Mouse (Mus musculus) hindbrain, postnatal 0 days (tissue): ENCODE results near the gene Terf2. TPM values are rescaled to one million over a fixed set of nuclear protein-coding genes. Genes with fewer than 3 reads are reported as not detected.
A peak's percentile ranks its signal among the peaks of the same experiment; 100 is the strongest.

ENCODE experiments used
- ATAC-seq: fragments of 200-750 bp; cut with Nextera tagmentation; 2 replicates; pipeline ENCODE4 v1.8.0; 2017; ENCODE audit warnings: mild to moderate bottlenecking, moderate TSS enrichment, moderate library complexity
- DNase-seq: peaks from one replicate; pipeline ENCODE4 v3.0.0-alpha.2; 2015; ENCODE audit warnings: low spot score
- H3K27ac ChIP-seq: fragments of 300-500 bp; sonication (generic); 2 replicates; pipeline ENCODE4 v1.5.1; 2014; ENCODE audit warnings: mild to moderate bottlenecking
- H3K27me3 ChIP-seq: fragments of 300-500 bp; sonication (generic); 2 replicates; pipeline ENCODE4 v1.6.1; 2014; ENCODE audit warnings: low read length, mixed read lengths; ENCODE audit not compliant: insufficient read depth
- H3K36me3 ChIP-seq: fragments of 300-500 bp; sonication (generic); 2 replicates; pipeline ENCODE4 v1.6.1; 2014; ENCODE audit warnings: low read length, mixed read lengths; ENCODE audit not compliant: insufficient read depth
- H3K4me1 ChIP-seq: fragments of 300-500 bp; sonication (generic); 2 replicates; pipeline ENCODE4 v1.6.1; 2014; ENCODE audit warnings: antibody characterized with exemption, low read length, mixed read lengths; ENCODE audit not compliant: insufficient read depth
- H3K4me2 ChIP-seq: fragments of 300-500 bp; sonication (generic); 2 replicates; pipeline ENCODE4 v1.6.1; 2014; ENCODE audit warnings: low read depth, mild to moderate bottlenecking, low read length, moderate library complexity, mixed read lengths
- H3K4me3 ChIP-seq: fragments of 300-500 bp; sonication (generic); 2 replicates; pipeline ENCODE4 v1.5.1; 2014; ENCODE audit warnings: low read length
- H3K9ac ChIP-seq: fragments of 300-500 bp; sonication (generic); replicated peaks from 2 replicates; pipeline ENCODE4 v1.6.1; 2014; ENCODE audit warnings: mild to moderate bottlenecking, low read length, moderate library complexity, mixed read lengths
- H3K9me3 ChIP-seq: fragments of 300-500 bp; sonication (generic); 2 replicates; pipeline ENCODE4 v1.6.1; 2016; ENCODE audit warnings: low read length, mixed read lengths
- CTCF ChIP-seq: IDR thresholded peaks from 2 replicates; pipeline ENCODE4 v1.5.1; 2016; ENCODE audit warnings: antibody characterized with exemption, control low read depth, low read depth
- WGBS: fragments of 180-500 bp; shearing (Covaris S2); extraction: QIAGEN DNeasy Blood & Tissue Kit; methylation state at CpG from one replicate; pipeline ENCODE4 v1.1.7; 2014; 5-methylcytosine and 5-hydroxymethylcytosine counted together
- polyA plus RNA-seq: library from polyadenylated mRNA; unstranded; fragments of >200 nt; fragmentation: Nextera tagmentation; extraction: Ambion mirVana; gene quantifications from 2 replicates; pipeline ENCODE4 v1.2.1, GENCODE M21; 2015
- total RNA-seq: library from RNA; depleted of rRNA; stranded (reverse); fragments of >200 nt; gene quantifications from 2 replicates; pipeline ENCODE4 v1.2.3, GENCODE M21; 2014

Gene Terf2
- total and polyA plus RNA-seq, 2 experiments from 2014 or later = 15.5 to 23.2 TPM

DNA sequence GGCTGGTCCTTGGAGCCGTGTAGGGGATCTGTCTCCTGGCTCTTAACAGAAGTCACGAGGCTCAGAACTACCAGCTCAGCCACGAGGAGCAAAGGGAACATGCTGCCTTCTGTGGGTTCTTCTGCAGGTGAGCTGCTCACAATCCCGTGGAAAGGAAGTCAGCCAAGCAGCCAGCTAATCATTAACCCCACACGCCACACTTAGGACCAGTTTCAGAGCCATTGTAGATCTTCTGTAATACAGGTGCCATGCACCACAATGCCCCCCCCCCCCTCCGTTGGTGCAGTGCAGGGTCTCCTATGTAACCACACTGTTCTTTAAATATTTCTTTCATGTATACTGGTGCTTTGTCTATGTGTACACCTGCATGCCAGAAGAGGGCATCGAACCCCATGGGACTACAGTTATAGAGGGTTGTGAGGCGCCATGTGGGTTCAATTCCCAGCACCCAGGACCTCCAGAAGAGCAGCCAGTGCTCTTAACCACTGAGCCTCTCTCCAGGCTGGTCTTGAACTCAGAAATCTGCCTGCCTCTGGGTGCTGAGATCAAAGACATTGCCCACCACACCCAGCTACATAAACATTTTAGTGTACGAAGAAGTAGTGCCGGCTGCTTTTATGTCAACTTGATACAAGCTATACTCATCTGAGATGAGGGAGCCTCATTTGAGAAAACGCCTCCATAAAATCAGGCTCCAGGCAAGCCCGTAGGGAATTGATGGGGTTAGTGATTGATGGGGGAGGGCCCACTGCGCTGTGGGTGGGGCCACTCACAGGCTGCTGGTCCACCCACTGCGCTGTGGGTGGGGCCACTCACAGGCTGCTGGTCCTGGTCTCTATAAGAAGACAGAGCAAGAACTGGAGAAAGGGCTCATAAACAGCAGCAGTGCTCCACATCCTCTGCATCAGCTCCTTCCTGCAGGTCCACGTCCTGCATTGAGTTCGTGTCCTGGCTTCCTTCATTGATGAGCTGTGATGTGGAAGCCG is 30.5 kb downstream of the Terf2 start, which contains the start of gene Tmed6:
Gene Tmed6, minus strand, starts transcription at position 134 of the 986 bp plus-strand sequence.
- no peak for TF ChIP-seq CTCF
- no peak within 1 kb of the TSS for H3K4me2 ChIP-seq

DNA sequence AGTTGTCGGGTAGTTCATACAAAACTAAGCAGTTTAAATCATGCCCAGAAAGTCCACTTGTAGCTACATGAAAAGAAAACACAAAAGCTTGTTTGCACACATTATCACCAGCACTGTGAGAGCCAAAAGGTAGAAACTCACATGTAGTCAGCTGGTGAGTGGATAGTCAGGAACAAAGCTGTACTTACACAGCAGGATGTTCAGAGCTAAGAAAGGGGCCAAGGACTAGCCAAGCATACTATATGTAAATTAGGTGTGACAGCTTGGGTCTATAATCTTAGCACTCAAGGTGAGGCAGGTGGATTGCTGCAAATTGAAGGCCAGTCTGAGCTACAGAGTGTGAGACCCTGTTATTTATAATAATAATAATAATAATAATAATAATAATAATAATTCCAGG is 33.7 kb downstream of the Terf2 start:
- H3K4me1 ChIP-seq = 0 out of 2 replicates have a peak, but pooled peaks cover 3% of the 10 kb centered on the region
- H3K27me3 ChIP-seq = no peaks in the 10 kb centered on the region
- peaks cover 9% of the 10 kb centered on the region; the same call in 1 of the 2 replicates for H3K36me3 ChIP-seq
- H3K9me3 ChIP-seq = no peaks in the 10 kb centered on the region
- DNase-seq = no peak
- WGBS = 92% methylated on average over 1 of the region's 1 CpGs
- ATAC-seq = no peak
- no peak overlapping the region for H3K4me3 ChIP-seq
- H3K27ac ChIP-seq = no peak overlapping the region
- no peak for TF ChIP-seq CTCF
- no peak overlapping the region for H3K4me2 ChIP-seq
- no peak overlapping the region for H3K9ac ChIP-seq

More for the DNA sequence above, 30.5 kb downstream of the Terf2 start, which contains the start of gene Tmed6:
- Histone ChIP-seq H3K27me3 (no peaks in the 10 kb centered on the region), H3K9me3 (no peaks in the 10 kb centered on the region), H3K9ac (no peak within 1 kb of the TSS), H3K4me3 (no peak within 1 kb of the TSS), H3K36me3 (peaks cover 13% of the 10 kb centered on the region), H3K27ac (no peak within 1 kb of the TSS), H3K4me1 (no peaks in the 10 kb centered on the region)
- no peak for DNase-seq
- no peak for ATAC-seq
- 63% methylated on average over 17 of the region's 17 CpGs for WGBS

DNA sequence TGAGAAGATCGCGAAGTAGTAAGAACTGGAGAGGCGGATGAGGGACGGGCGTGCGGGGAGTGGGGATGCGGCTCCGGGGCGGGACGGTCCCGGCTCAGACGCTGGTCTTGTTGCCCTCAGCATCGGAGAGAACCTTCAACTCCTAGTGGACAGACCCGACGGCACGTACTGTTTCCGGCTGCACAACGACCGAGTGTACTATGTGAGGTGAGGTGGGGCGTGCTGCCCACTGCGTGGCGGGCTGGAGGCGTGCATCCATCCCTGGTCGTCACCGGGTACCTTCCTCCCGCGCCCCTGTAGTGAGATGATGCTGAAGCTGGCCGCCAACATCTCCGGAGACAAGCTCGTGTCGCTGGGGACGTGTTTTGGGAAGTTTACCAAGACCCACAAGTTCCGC is 39.4 kb downstream of the Terf2 start:
- Histone ChIP-seq H3K27me3 (no peaks in the 10 kb centered on the region), H3K4me3 (peak overlapping the region; percentile 89), H3K9me3 (no peaks in the 10 kb centered on the region), H3K9ac (peak overlapping the region; percentile 71), H3K4me2 (peak overlapping the region; percentile 94), H3K36me3 (peaks cover 24% of the 10 kb centered on the region), H3K27ac (peak overlapping the region; percentile 69), H3K4me1 (peaks cover 7% of the 10 kb centered on the region; the same call in 1 of the 2 replicates)
- TF ChIP-seq CTCF = peak; percentile 34
- ATAC-seq = peak; percentile 82
- no peak for DNase-seq
- WGBS = under 1% methylated on average over 33 of the region's 33 CpGs

DNA sequence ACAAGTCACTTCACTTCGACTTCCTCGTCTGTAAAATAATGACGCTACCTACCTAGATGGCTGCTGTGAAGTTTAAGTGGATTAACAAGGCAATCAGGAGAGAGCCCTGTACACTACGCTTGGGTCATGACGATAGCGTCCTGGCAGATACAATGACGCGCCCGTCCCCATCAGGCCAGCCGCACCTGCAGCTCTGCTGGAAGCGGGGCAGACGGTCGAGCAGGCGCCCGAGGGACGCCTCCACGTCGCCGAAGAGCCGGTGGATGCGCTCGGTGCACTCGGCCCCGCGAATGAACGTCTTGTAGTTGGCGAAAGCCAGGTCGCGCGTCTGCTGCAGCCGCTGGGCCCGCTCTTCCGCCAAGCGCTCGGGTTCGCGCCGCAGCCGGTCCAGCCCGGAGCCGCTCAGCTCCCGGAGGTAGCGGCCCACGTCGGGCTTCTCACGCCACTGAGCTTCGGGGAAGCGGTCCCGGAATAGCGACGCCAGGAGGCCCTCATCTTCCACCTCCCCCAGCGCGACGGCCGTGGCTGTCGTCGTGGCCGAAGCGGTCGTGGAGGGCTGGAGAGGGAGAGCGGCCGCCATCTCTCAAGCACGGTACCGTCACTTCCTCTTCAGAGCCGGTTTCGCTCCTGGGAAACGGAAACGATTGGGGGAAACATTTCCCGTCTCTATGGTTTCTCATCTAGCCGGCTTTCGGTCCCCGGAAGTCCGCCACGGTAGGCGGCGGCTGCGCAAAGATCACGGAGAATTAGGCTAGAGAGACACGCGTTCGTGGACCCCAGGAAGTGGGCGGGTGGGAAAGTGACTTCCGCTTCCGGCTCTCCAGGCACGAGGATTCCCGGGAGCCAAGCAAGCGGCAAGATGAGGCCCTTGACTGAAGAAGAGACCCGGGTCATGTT is 40.0 kb downstream of the Terf2 start, which contains the start of the genes Cog8 and Nip7:
Gene Cog8, minus strand, starts transcription at position 614 of the 897 bp plus-strand sequence.
Gene Nip7, plus strand, starts transcription at position 802 of the 897 bp plus-strand sequence.
- ATAC-seq = peak; percentile 97
- Histone ChIP-seq H3K27me3 (no peaks in the 10 kb centered on the region), H3K4me2 (peak within 1 kb of the TSS; percentile 94), H3K9me3 (no peaks in the 10 kb centered on the region), H3K4me3 (peak within 1 kb of the TSS; percentile 89), H3K36me3 (peaks cover 28% of the 10 kb centered on the region), H3K27ac (peak within 1 kb of the TSS; percentile 89), H3K9ac (peak within 1 kb of the TSS; percentile 87), H3K4me1 (peaks cover 7% of the 10 kb centered on the region; the same call in 1 of the 2 replicates)
- DNase-seq = peak; percentile 98
- no peak for TF ChIP-seq CTCF
- WGBS = 2% methylated on average over 88 of the region's 88 CpGs

DNA sequence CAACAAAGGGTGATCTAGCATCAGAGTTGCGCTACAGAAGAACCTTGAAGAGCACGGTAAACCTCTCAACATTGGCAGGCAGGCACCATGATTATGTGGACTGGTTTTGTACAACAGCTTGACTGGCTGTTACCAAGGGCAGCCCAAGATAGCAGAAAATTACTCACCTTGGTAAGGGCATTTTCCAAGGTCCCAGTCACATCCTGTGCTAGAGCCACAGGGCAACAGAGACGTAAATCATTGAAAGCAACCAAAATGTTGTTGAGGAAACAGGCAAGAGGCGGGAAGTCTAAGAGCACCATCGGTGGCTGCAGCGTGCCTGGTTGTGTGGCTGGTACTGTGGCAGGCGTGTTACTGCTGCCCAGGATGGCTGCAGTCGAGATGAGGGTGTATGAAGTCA is 44.3 kb downstream of the Terf2 start:
- Histone ChIP-seq H3K9ac (no peak overlapping the region), H3K4me2 (no peak overlapping the region), H3K4me3 (no peak overlapping the region), H3K27ac (no peak overlapping the region), H3K9me3 (no peaks in the 10 kb centered on the region), H3K36me3 (peaks cover 19% of the 10 kb centered on the region), H3K4me1 (no peaks in the 10 kb centered on the region; the same call in none of the 2 replicates), H3K27me3 (no peaks in the 10 kb centered on the region)
- no peak for TF ChIP-seq CTCF
- 94% methylated on average over 8 of the region's 8 CpGs for WGBS
- no peak for DNase-seq
- ATAC-seq = no peak

DNA sequence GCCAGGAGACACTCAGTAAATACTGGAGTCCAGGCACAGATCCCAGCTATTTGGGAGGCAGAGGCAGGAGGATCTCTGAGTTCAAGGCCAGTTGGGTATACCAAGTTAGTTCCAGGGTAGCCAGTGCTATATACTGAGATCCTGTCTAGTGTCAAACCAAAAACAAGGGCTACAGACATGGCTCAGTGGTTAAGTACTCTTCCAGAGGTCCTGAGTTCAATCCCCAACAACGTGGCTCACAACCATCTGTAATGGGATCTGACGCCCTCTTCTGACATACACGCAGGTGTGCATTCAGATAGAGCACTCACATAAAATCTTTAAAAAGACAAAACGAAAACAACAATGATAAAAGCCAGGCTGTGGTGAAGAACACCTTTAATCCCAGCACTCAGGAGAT is 46.9 kb downstream of the Terf2 start:
- no peaks in the 10 kb centered on the region for H3K9me3 ChIP-seq
- no peak overlapping the region for H3K27ac ChIP-seq
- ATAC-seq (no peak), DNase-seq (no peak)
- 97% methylated on average over 4 of the region's 4 CpGs for WGBS
- no peaks in the 10 kb centered on the region; the same call in 1 of the 2 replicates for H3K4me1 ChIP-seq
- H3K36me3 ChIP-seq = peaks cover 44% of the 10 kb centered on the region
- H3K9ac ChIP-seq = no peak overlapping the region
- H3K4me3 ChIP-seq = no peak overlapping the region
- peak overlapping the region; percentile 96; the same call in 1 of the 2 replicates for H3K4me2 ChIP-seq
- TF ChIP-seq CTCF = no peak
- H3K27me3 ChIP-seq = no peaks in the 10 kb centered on the region
